Mouse (Mus musculus): Measurements from ENCODE around the gene Dyrk1a. TPM values are rescaled to one million over a fixed set of nuclear protein-coding genes. Genes with fewer than 3 reads are reported as not detected.

Dyrk1a gene
- polyA plus RNA-seq, 1 experiment from 2014 or later, result 12.8 TPM

GRCm38 (mm10) chr16:94568335-94569228 lies 1.2 kb upstream of the Dyrk1a start:
- Histone ChIP-seq H3K27me3 (replicated peaks; ENCODE audit: control insufficient read depth, insufficient read depth, low read length) (no peaks in the 10 kb centered on the region), H3K4me2 (ENCODE audit: low read length) (peak overlapping the region; percentile 52), H3K36me3 (ENCODE audit: control insufficient read depth, insufficient read depth) (no peaks in the 10 kb centered on the region), H3K4me1 (replicated peaks; ENCODE audit: control insufficient read depth, insufficient read depth, low read length) (peaks cover 22% of the 10 kb centered on the region), H3K9ac (replicated peaks; ENCODE audit: low read depth, low read length) (peak overlapping the region; percentile 75), H3K9me3 (ENCODE audit: control insufficient read depth, low read length) (no peaks in the 10 kb centered on the region), H3K4me3 (replicated peaks; ENCODE audit: low read length) (peak overlapping the region; percentile 65), H3K27ac (ENCODE audit: low read length) (peak overlapping the region; percentile 100)
- 1% methylated on average over 51 of the region's 53 CpGs for WGBS
- peak; percentile 33; the same call in 1 of the 2 replicates for ATAC-seq

GRCm38 (mm10) chr16:94570361-94571041 lies 691 bp downstream of the Dyrk1a start:
- H3K9me3 ChIP-seq (ENCODE audit: control insufficient read depth, low read length), result no peaks in the 10 kb centered on the region
- no peaks in the 10 kb centered on the region for H3K27me3 ChIP-seq (replicated peaks; ENCODE audit: control insufficient read depth, insufficient read depth, low read length)
- WGBS, result under 1% methylated on average over 44 of the region's 88 CpGs
- H3K4me3 ChIP-seq (replicated peaks; ENCODE audit: low read length), result peak overlapping the region; percentile 65
- H3K4me2 ChIP-seq (ENCODE audit: low read length), result peak overlapping the region; percentile 78
- peak overlapping the region; percentile 100 for H3K27ac ChIP-seq (ENCODE audit: low read length)
- peak; percentile 9 for ATAC-seq
- H3K36me3 ChIP-seq (ENCODE audit: control insufficient read depth, insufficient read depth), result no peaks in the 10 kb centered on the region
- peak overlapping the region; percentile 96 for H3K9ac ChIP-seq (replicated peaks; ENCODE audit: low read depth, low read length)
- H3K4me1 ChIP-seq (replicated peaks; ENCODE audit: control insufficient read depth, insufficient read depth, low read length), result peaks cover 36% of the 10 kb centered on the region

- Histone ChIP-seq H3K27me3 (replicated peaks; ENCODE audit: control insufficient read depth, insufficient read depth, low read length) (no peaks in the 10 kb centered on the region), H3K27ac (ENCODE audit: low read length) (peak overlapping the region; percentile 100), H3K9me3 (ENCODE audit: control insufficient read depth, low read length) (no peaks in the 10 kb centered on the region), H3K9ac (replicated peaks; ENCODE audit: low read depth, low read length) (peak overlapping the region; percentile 96), H3K4me2 (ENCODE audit: low read length) (peak overlapping the region; percentile 78), H3K36me3 (ENCODE audit: control insufficient read depth, insufficient read depth) (no peaks in the 10 kb centered on the region), H3K4me1 (replicated peaks; ENCODE audit: control insufficient read depth, insufficient read depth, low read length) (peaks cover 43% of the 10 kb centered on the region), H3K4me3 (replicated peaks; ENCODE audit: low read length) (peak overlapping the region; percentile 65)
- WGBS, result 25% methylated on average over 10 of the region's 10 CpGs
- no peak for ATAC-seq
Observed at GRCm38 (mm10) chr16:94571111-94571993, 1.5 kb downstream of the Dyrk1a start.

DNA sequence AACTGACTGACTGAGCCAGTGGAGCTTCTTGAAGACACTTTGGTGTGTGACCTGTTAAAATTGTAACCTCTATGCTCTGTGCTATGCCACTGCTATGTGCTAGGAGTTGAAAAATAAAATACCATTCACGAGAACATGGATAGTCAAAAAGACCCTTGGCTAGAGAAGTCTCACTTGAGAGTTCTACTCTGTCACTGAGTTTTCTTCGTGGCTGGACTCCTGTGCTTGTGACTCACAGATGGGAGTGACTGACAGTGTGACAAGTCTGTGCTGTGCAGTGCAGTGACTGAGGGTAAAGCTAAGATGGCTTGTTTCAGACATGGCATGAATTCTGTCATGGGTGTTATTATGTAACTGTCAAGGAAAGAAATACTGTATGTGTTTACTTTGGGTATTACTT lies 2.6 kb downstream of the Dyrk1a start:
- no peaks in the 10 kb centered on the region for H3K27me3 ChIP-seq (replicated peaks; ENCODE audit: control insufficient read depth, insufficient read depth, low read length)
- ATAC-seq, result no peak
- H3K4me2 ChIP-seq (ENCODE audit: low read length), result peak overlapping the region; percentile 40
- H3K9me3 ChIP-seq (ENCODE audit: control insufficient read depth, low read length), result no peaks in the 10 kb centered on the region
- H3K4me3 ChIP-seq (replicated peaks; ENCODE audit: low read length), result peak overlapping the region; percentile 9
- no peak overlapping the region for H3K27ac ChIP-seq (ENCODE audit: low read length)
- peaks cover 49% of the 10 kb centered on the region for H3K4me1 ChIP-seq (replicated peaks; ENCODE audit: control insufficient read depth, insufficient read depth, low read length)
- H3K9ac ChIP-seq (replicated peaks; ENCODE audit: low read depth, low read length), result no peak overlapping the region
- WGBS, result 29% methylated on average over 2 of the region's 2 CpGs
- no peaks in the 10 kb centered on the region for H3K36me3 ChIP-seq (ENCODE audit: control insufficient read depth, insufficient read depth)

DNA sequence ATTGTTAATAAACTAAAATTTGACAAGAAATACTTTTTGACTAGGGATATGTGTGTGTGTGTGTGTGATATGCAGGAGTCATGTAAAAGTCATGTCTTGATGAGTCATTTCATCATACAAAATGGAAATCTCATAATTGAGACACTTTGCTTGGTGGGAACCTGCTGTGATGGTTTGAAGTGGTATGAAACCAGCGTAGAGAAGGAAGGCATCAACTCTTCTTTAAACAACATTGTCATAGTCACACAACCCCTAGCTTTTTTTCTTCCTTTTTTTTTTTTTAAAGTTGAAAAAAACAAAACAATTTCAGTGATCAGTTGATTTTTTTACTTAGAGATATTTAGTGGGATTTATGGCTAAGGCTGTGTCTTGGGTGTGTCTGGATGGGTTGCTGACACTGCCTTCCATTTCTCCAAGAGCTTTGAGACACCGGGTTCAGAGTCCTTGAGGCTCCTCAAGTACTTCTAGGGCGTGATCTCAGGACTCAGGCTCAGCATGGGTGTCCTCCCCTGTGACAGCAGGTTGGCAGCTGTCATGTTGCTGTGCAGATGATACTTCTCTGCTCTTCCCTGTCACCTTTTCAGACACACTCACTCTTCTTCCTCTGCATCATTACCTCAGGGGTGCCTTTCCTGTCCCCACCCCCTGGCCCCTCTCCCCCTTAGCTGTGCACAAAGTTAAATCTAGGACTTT lies 4.4 kb downstream of the Dyrk1a start:
- WGBS, result 76% methylated on average over 3 of the region's 3 CpGs
- no peak overlapping the region for H3K4me2 ChIP-seq (ENCODE audit: low read length)
- no peaks in the 10 kb centered on the region for H3K27me3 ChIP-seq (replicated peaks; ENCODE audit: control insufficient read depth, insufficient read depth, low read length)
- no peak overlapping the region for H3K4me3 ChIP-seq (replicated peaks; ENCODE audit: low read length)
- H3K4me1 ChIP-seq (replicated peaks; ENCODE audit: control insufficient read depth, insufficient read depth, low read length), result peaks cover 54% of the 10 kb centered on the region
- no peak overlapping the region for H3K9ac ChIP-seq (replicated peaks; ENCODE audit: low read depth, low read length)
- no peaks in the 10 kb centered on the region for H3K9me3 ChIP-seq (ENCODE audit: control insufficient read depth, low read length)
- H3K27ac ChIP-seq (ENCODE audit: low read length), result no peak overlapping the region
- ATAC-seq, result no peak
- no peaks in the 10 kb centered on the region for H3K36me3 ChIP-seq (ENCODE audit: control insufficient read depth, insufficient read depth)

DNA sequence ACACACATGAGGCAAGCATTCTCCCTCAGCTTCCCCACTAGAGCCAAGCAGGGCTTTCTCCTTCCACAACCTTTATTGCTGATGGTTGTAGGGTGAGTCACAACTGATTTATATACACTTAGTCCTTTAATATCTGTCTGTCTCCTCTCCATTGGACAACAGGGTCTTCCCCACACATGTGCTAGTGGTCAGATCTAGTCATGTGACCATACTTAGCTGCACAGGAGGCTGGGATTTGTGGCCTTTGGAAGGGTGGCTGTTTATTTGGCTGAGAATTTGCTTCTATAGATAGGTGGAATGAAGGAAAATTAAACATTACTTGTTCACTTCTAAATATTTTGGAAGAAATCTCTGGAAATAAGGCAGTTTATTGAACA lies 4.9 kb downstream of the Dyrk1a start:
- Histone ChIP-seq H3K4me2 (ENCODE audit: low read length) (no peak overlapping the region), H3K9me3 (ENCODE audit: control insufficient read depth, low read length) (no peaks in the 10 kb centered on the region), H3K9ac (replicated peaks; ENCODE audit: low read depth, low read length) (no peak overlapping the region), H3K4me3 (replicated peaks; ENCODE audit: low read length) (no peak overlapping the region), H3K27ac (ENCODE audit: low read length) (no peak overlapping the region), H3K27me3 (replicated peaks; ENCODE audit: control insufficient read depth, insufficient read depth, low read length) (no peaks in the 10 kb centered on the region), H3K36me3 (ENCODE audit: control insufficient read depth, insufficient read depth) (no peaks in the 10 kb centered on the region), H3K4me1 (replicated peaks; ENCODE audit: control insufficient read depth, insufficient read depth, low read length) (peaks cover 54% of the 10 kb centered on the region)
- no peak for ATAC-seq

GRCm38 (mm10) chr16:94575757-94576156 lies 5.9 kb downstream of the Dyrk1a start:
- H3K27ac ChIP-seq (ENCODE audit: low read length), result no peak overlapping the region
- no peaks in the 10 kb centered on the region for H3K36me3 ChIP-seq (ENCODE audit: control insufficient read depth, insufficient read depth)
- ATAC-seq, result no peak
- no peaks in the 10 kb centered on the region for H3K27me3 ChIP-seq (replicated peaks; ENCODE audit: control insufficient read depth, insufficient read depth, low read length)
- 83% methylated on average over 5 of the region's 5 CpGs for WGBS
- no peak overlapping the region for H3K4me3 ChIP-seq (replicated peaks; ENCODE audit: low read length)
- H3K4me1 ChIP-seq (replicated peaks; ENCODE audit: control insufficient read depth, insufficient read depth, low read length), result peaks cover 54% of the 10 kb centered on the region
- no peak overlapping the region for H3K4me2 ChIP-seq (ENCODE audit: low read length)
- H3K9ac ChIP-seq (replicated peaks; ENCODE audit: low read depth, low read length), result no peak overlapping the region
- no peaks in the 10 kb centered on the region for H3K9me3 ChIP-seq (ENCODE audit: control insufficient read depth, low read length)

- no peaks in the 10 kb centered on the region for H3K9me3 ChIP-seq (ENCODE audit: control insufficient read depth, low read length)
- WGBS, result 95% methylated on average over 4 of the region's 4 CpGs
- no peak for ATAC-seq
- no peaks in the 10 kb centered on the region for H3K36me3 ChIP-seq (ENCODE audit: control insufficient read depth, insufficient read depth)
- H3K27ac ChIP-seq (ENCODE audit: low read length), result no peak overlapping the region
- no peak overlapping the region for H3K9ac ChIP-seq (replicated peaks; ENCODE audit: low read depth, low read length)
- H3K4me1 ChIP-seq (replicated peaks; ENCODE audit: control insufficient read depth, insufficient read depth, low read length), result peaks cover 27% of the 10 kb centered on the region
- H3K27me3 ChIP-seq (replicated peaks; ENCODE audit: control insufficient read depth, insufficient read depth, low read length), result no peaks in the 10 kb centered on the region
- H3K4me2 ChIP-seq (ENCODE audit: low read length), result no peak overlapping the region
- H3K4me3 ChIP-seq (replicated peaks; ENCODE audit: low read length), result no peak overlapping the region
Observed at GRCm38 (mm10) chr16:94579348-94579747, 9.5 kb downstream of the Dyrk1a start.

Data from forebrain, embryonic 16.5 days (tissue).